Mouse (Mus musculus) liver, postnatal 0 days (tissue): Measurements from ENCODE around the gene Asnsd1. TPM values are rescaled to one million over a fixed set of nuclear protein-coding genes. Genes with fewer than 3 reads are reported as not detected.
"Not testable (repeated sequence)": the region's sequence is repeated elsewhere in the genome, so short reads cannot be mapped to it uniquely, and the experiment has no call there.

Experiments used
- ATAC-seq: fragments of 200-750 bp; cut with Nextera tagmentation; 2 replicates; pipeline ENCODE4 v1.8.0; 2017; ENCODE audit warnings: mild to moderate bottlenecking, moderate library complexity
- DNase-seq: peaks from one replicate; pipeline ENCODE4 v3.0.0-alpha.2; 2016
- H3K27ac ChIP-seq: fragments of 300-500 bp; sonication (generic); 2 replicates; pipeline ENCODE4 v1.5.1; 2014; ENCODE audit warnings: antibody characterized with exemption, moderate library complexity, mild to moderate bottlenecking, low read depth
- H3K27me3 ChIP-seq: fragments of 300-500 bp; sonication (generic); 2 replicates; pipeline ENCODE4 v1.6.1; 2014; ENCODE audit warnings: low read length, control low read depth, mixed read lengths; ENCODE audit not compliant: insufficient read depth
- H3K36me3 ChIP-seq: fragments of 300-500 bp; sonication (generic); replicated peaks from 2 replicates; pipeline ENCODE4 v1.6.1; 2014; ENCODE audit warnings: mild to moderate bottlenecking, control low read depth, low read length, moderate library complexity, mixed read lengths; ENCODE audit not compliant: insufficient read depth
- H3K4me1 ChIP-seq: fragments of 300-500 bp; sonication (generic); 2 replicates; pipeline ENCODE4 v1.6.1; 2014; ENCODE audit warnings: antibody characterized with exemption, mild to moderate bottlenecking, control low read depth; ENCODE audit not compliant: insufficient read depth
- H3K4me2 ChIP-seq: fragments of 300-500 bp; sonication (generic); 2 replicates; pipeline ENCODE4 v1.6.1; 2014; ENCODE audit warnings: low read depth, mild to moderate bottlenecking, low read length, moderate library complexity, mixed read lengths
- H3K4me3 ChIP-seq: fragments of 300-500 bp; sonication (generic); 2 replicates; pipeline ENCODE4 v1.5.1; 2014; ENCODE audit warnings: low read depth, low read length
- H3K9ac ChIP-seq: fragments of 300-500 bp; sonication (generic); replicated peaks from 2 replicates; pipeline ENCODE4 v1.6.1; 2014; ENCODE audit warnings: mild to moderate bottlenecking, moderate library complexity
- H3K9me3 ChIP-seq: fragments of 300-500 bp; sonication (generic); 2 replicates; pipeline ENCODE4 v1.6.1; 2016; ENCODE audit warnings: mild to moderate bottlenecking, control low read depth, low read length, mixed read lengths
- CTCF ChIP-seq: sonication (generic); IDR thresholded peaks from 2 replicates; pipeline ENCODE4 v1.5.1; 2016; ENCODE audit warnings: antibody characterized with exemption, low read depth
- EP300 ChIP-seq: IDR thresholded peaks from 2 replicates; pipeline ENCODE4 v1.6.1; 2016; ENCODE audit warnings: antibody characterized with exemption, low read depth, mild to moderate bottlenecking
- WGBS: fragments of 180-500 bp; shearing (Covaris S2); extraction: QIAGEN DNeasy Blood & Tissue Kit; methylation state at CpG from one replicate; pipeline ENCODE4 v1.1.7; 2014; ENCODE audit not compliant: insufficient replicate concordance; 5-methylcytosine and 5-hydroxymethylcytosine counted together
- polyA plus RNA-seq: library from polyadenylated mRNA; unstranded; fragments of >200 nt; fragmentation: Nextera tagmentation; extraction: Ambion mirVana; gene quantifications from 2 replicates; pipeline ENCODE4 v1.2.1, GENCODE M21; 2015

The Asnsd1 gene
- polyA plus RNA-seq, result 36.0 and 36.2 TPM in 2 replicates

- 0% methylated on average over 40 of the region's 44 CpGs for WGBS
- peak within 1 kb of the TSS; percentile 70 for H3K4me2 ChIP-seq
- peak; percentile 98 for DNase-seq
- H3K9ac ChIP-seq, result peak within 1 kb of the TSS; percentile 79
- peak within 1 kb of the TSS; percentile 90 for H3K27ac ChIP-seq
- ATAC-seq, result peak; percentile 100
- no peaks in the 10 kb centered on the region for H3K4me1 ChIP-seq
- no peaks in the 10 kb centered on the region for H3K9me3 ChIP-seq
- peak; percentile 71 for TF ChIP-seq CTCF
- no peak for TF ChIP-seq EP300
- H3K36me3 ChIP-seq, result peaks cover 7% of the 10 kb centered on the region
- H3K27me3 ChIP-seq, result no peaks in the 10 kb centered on the region
- H3K4me3 ChIP-seq, result peak within 1 kb of the TSS; percentile 92
Observed at GRCm38 (mm10) chr1:53352327-53353261, at the start of gene Asnsd1, which contains the start of the genes Asdurf and Gm28551. Gene Asnsd1 (minus strand): TSS chr1:53352752. Gene Asdurf (minus strand): TSS chr1:53352619. Gene Gm28551 (minus strand): TSS chr1:53352667.

- H3K4me3 ChIP-seq, H3K9ac ChIP-seq, DNase-seq, ATAC-seq, H3K27me3 ChIP-seq, H3K9me3 ChIP-seq, H3K36me3 ChIP-seq, H3K27ac ChIP-seq, H3K4me1 ChIP-seq, H3K4me2 ChIP-seq: not testable (repeated sequence)
- 47% methylated on average over 21 of the region's 21 CpGs for WGBS
Observed at GRCm38 (mm10) chr1:53393936-53394760, 41.6 kb upstream of the Asnsd1 start.

GRCm38 (mm10) chr1:53388762-53389161 is 36.2 kb upstream of the Asnsd1 start:
- no peak overlapping the region for H3K9ac ChIP-seq
- H3K27ac ChIP-seq, result no peak overlapping the region
- H3K4me1 ChIP-seq, result no peaks in the 10 kb centered on the region
- H3K4me2 ChIP-seq, result no peak overlapping the region
- H3K27me3 ChIP-seq, result no peaks in the 10 kb centered on the region
- no peak for ATAC-seq
- TF ChIP-seq CTCF, result no peak
- TF ChIP-seq EP300, result no peak
- WGBS, result 94% methylated on average over 7 of the region's 14 CpGs
- H3K36me3 ChIP-seq, result no peaks in the 10 kb centered on the region
- H3K4me3 ChIP-seq, result no peak overlapping the region
- no peak for DNase-seq
- peaks cover 2% of the 10 kb centered on the region; the same call in 1 of the 2 replicates for H3K9me3 ChIP-seq

- no peak for TF ChIP-seq CTCF
- no peak for TF ChIP-seq EP300
- WGBS, result 72% methylated on average over 6 of the region's 6 CpGs
- DNase-seq (no peak), ATAC-seq (no peak)
- no peaks in the 10 kb centered on the region for H3K9me3 ChIP-seq
- H3K27ac ChIP-seq, result no peak overlapping the region
- no peaks in the 10 kb centered on the region for H3K4me1 ChIP-seq
- no peaks in the 10 kb centered on the region for H3K27me3 ChIP-seq
- H3K4me2 ChIP-seq, result no peak overlapping the region
- no peak overlapping the region for H3K4me3 ChIP-seq
- H3K9ac ChIP-seq, result no peak overlapping the region
- H3K36me3 ChIP-seq, result no peaks in the 10 kb centered on the region
Observed at GRCm38 (mm10) chr1:53384085-53384688, 31.6 kb upstream of the Asnsd1 start.

GRCm38 (mm10) chr1:53377731-53378130 is 25.2 kb upstream of the Asnsd1 start:
- WGBS, result 59% methylated on average over 3 of the region's 3 CpGs
- H3K27ac ChIP-seq, result no peak overlapping the region

GRCm38 (mm10) chr1:53375965-53376364 is 23.4 kb upstream of the Asnsd1 start:
- not testable (repeated sequence) for H3K4me3 ChIP-seq, ATAC-seq, DNase-seq, H3K4me1 ChIP-seq, H3K27ac ChIP-seq, H3K36me3 ChIP-seq, H3K9me3 ChIP-seq, H3K9ac ChIP-seq, H3K4me2 ChIP-seq, H3K27me3 ChIP-seq
- 83% methylated on average over 2 of the region's 2 CpGs for WGBS

More at GRCm38 (mm10) chr1:53377731-53378130, 25.2 kb upstream of the Asnsd1 start:
- no peak for ATAC-seq
- Histone ChIP-seq H3K4me2 (no peak overlapping the region), H3K4me1 (no peaks in the 10 kb centered on the region), H3K36me3 (no peaks in the 10 kb centered on the region), H3K4me3 (no peak overlapping the region), H3K27me3 (no peaks in the 10 kb centered on the region), H3K9me3 (no peaks in the 10 kb centered on the region), H3K9ac (no peak overlapping the region)
- no peak for TF ChIP-seq EP300
- TF ChIP-seq CTCF, result no peak
- DNase-seq, result no peak
